Mouse (Mus musculus): Measurements from ENCODE around the gene Fam19a1.
"Not testable (repeated sequence)": the region's sequence is repeated elsewhere in the genome, so short reads cannot be mapped to it uniquely, and the experiment has no call there.

The Fam19a1 gene

GRCm38 (mm10) chr6:96112854-96113253 is at the start of gene Fam19a1:
Gene Fam19a1, plus strand, starts transcription at chr6:96113154.
- no peak for DNase-seq (ENCODE audit: extremely low spot score, low read depth, low spot score)

- DNase-seq (ENCODE audit: extremely low spot score, low read depth, low spot score) = no peak
These were observed 41.9 kb upstream of the Fam19a1 start for GRCm38 (mm10) chr6:96071080-96071479.

- DNase-seq (ENCODE audit: extremely low spot score, low read depth, low spot score) = no peak
These were observed 41.4 kb upstream of the Fam19a1 start for GRCm38 (mm10) chr6:96071567-96071966.

GRCm38 (mm10) chr6:96089961-96090360 is 23.0 kb upstream of the Fam19a1 start:
- no peak for DNase-seq (ENCODE audit: extremely low spot score, low read depth, low spot score)

GRCm38 (mm10) chr6:96093716-96094115 is 19.2 kb upstream of the Fam19a1 start:
- DNase-seq (ENCODE audit: extremely low spot score, low read depth, low spot score) = no peak

- no peak for DNase-seq (ENCODE audit: extremely low spot score, low read depth, low spot score)
These were observed 14.7 kb upstream of the Fam19a1 start for GRCm38 (mm10) chr6:96098225-96098624.

GRCm38 (mm10) chr6:96111656-96112055 is 1.3 kb upstream of the Fam19a1 start:
- no peak for DNase-seq (ENCODE audit: extremely low spot score, low read depth, low spot score)

- no peak for DNase-seq (ENCODE audit: extremely low spot score, low read depth, low spot score)
These were observed 1.2 kb downstream of the Fam19a1 start for GRCm38 (mm10) chr6:96114151-96114550.

GRCm38 (mm10) chr6:96116148-96116533 is 3.2 kb downstream of the Fam19a1 start:
- no peak for DNase-seq (ENCODE audit: extremely low spot score, low read depth, low spot score)

- no peak for DNase-seq (ENCODE audit: extremely low spot score, low read depth, low spot score)
These were observed 3.7 kb downstream of the Fam19a1 start for GRCm38 (mm10) chr6:96116534-96117272.

- DNase-seq (ENCODE audit: extremely low spot score, low read depth, low spot score) = no peak
These were observed 30.4 kb downstream of the Fam19a1 start for GRCm38 (mm10) chr6:96143326-96143725.

- no peak for DNase-seq (ENCODE audit: extremely low spot score, low read depth, low spot score)
These were observed 52.4 kb downstream of the Fam19a1 start for GRCm38 (mm10) chr6:96165403-96165802.

GRCm38 (mm10) chr6:96165818-96166379 is 52.9 kb downstream of the Fam19a1 start, which contains the start of gene 1700123L14Rik:
Gene 1700123L14Rik, minus strand, starts transcription at chr6:96166243.
- DNase-seq (ENCODE audit: extremely low spot score, low read depth, low spot score) = no peak

GRCm38 (mm10) chr6:96167031-96167430 is 54.1 kb downstream of the Fam19a1 start:
- no peak for DNase-seq (ENCODE audit: extremely low spot score, low read depth, low spot score)

GRCm38 (mm10) chr6:96173681-96174080 is 60.7 kb downstream of the Fam19a1 start:
- DNase-seq (ENCODE audit: extremely low spot score, low read depth, low spot score) = no peak

- DNase-seq (ENCODE audit: extremely low spot score, low read depth, low spot score) = no peak
These were observed 65.6 kb downstream of the Fam19a1 start for GRCm38 (mm10) chr6:96178530-96178929.

GRCm38 (mm10) chr6:96183392-96183791 is 70.4 kb downstream of the Fam19a1 start:
- DNase-seq (ENCODE audit: extremely low spot score, low read depth, low spot score) = no peak

GRCm38 (mm10) chr6:96186517-96186916 is 73.6 kb downstream of the Fam19a1 start:
- DNase-seq (ENCODE audit: extremely low spot score, low read depth, low spot score) = no peak

GRCm38 (mm10) chr6:96198991-96199390 is 86.0 kb downstream of the Fam19a1 start:
- DNase-seq (ENCODE audit: extremely low spot score, low read depth, low spot score) = not testable (repeated sequence)

- no peak for DNase-seq (ENCODE audit: extremely low spot score, low read depth, low spot score)
These were observed 92.4 kb downstream of the Fam19a1 start for GRCm38 (mm10) chr6:96205395-96205794.

- DNase-seq (ENCODE audit: extremely low spot score, low read depth, low spot score) = no peak
These were observed 121.9 kb downstream of the Fam19a1 start for GRCm38 (mm10) chr6:96234806-96235205.

- no peak for DNase-seq (ENCODE audit: extremely low spot score, low read depth, low spot score)
These were observed 131.4 kb downstream of the Fam19a1 start for GRCm38 (mm10) chr6:96244320-96244719.

GRCm38 (mm10) chr6:96252001-96252400 is 139.0 kb downstream of the Fam19a1 start:
- DNase-seq (ENCODE audit: extremely low spot score, low read depth, low spot score) = no peak
